Mouse (Mus musculus) C3H10T1/2 (cell line): Measurements from ENCODE around the gene Usp17ld. TPM values are rescaled to one million over a fixed set of nuclear protein-coding genes. Genes with fewer than 3 reads are reported as not detected.

ENCODE experiments used
- polyA plus RNA-seq, 2 experiments: library from polyadenylated mRNA; unstranded; fragments of >200 nt; fragmentation: generic; extraction: Trizol; gene quantifications; one replicate each; pipeline ENCODE4 v1.2.1; 2012; ENCODE audit warnings: missing spikeins in 2 of 2

Gene Usp17ld
- not detected for polyA plus RNA-seq

DNA sequence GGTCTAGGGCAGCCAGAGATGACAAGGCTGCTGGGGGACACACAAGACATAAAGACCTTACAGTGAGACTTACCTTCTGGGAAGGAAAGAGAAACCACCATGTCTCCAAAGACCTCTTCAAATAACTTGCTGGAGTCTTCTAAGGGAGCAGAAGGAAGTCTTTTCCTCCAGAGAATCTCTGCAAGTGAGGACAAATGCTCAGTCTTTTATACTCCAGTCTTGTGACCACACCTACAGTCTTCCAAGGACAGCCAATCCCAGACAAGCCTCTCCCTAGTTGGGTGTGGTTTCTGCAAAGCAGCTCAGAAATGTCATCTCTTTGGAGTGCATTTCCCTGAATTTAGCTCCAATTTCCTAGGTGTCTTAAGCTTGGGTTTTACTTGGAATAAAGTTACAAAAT is at the start of gene Usp17ld:
TSS of gene Usp17ld (minus strand) at position 101 of the 400 bp plus-strand sequence.

DNA sequence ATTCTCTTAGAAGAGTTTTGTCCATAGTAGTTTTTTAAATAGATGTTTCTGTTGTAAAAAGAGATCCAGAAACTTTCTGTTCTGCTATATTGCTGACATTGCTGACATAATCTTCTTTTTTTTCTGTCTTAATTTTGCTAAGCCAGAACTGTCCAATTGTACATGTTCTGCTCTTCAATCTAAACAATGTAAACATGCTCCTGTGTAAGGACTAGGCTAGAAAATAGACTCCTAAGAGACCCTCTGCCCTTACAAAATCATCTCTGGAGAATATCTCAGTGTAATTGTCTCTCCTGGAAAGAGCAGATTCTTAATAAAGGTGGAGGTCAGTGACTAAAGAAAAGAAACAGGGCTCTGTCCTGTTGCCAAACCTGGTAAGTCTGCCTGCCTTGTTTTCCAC is 35.6 kb downstream of the Usp17ld start, which contains the start of gene Olfr594:
TSS of gene Olfr594 (plus strand) at position 301 of the 400 bp plus-strand sequence.

DNA sequence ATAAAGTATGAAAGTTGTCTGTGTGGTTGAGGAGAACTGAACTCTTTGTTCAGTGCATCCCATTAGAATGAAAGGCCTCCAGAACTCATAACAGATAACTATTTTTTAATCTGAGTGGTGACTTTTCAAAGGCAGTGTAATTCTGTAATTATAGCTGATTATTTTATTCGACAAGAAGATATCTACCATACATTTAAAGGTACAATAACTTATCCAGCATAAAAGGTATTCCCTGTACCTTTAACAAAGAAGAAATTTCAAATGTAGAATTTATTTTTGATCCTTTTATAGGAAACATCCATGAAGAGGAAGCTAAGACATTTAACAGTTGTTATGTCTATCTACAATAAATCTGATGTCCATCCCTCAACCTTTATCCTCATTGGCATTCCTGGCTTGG is 40.7 kb downstream of the Usp17ld start, which contains the start of gene Olfr593:
TSS of gene Olfr593 (plus strand) at position 301 of the 400 bp plus-strand sequence.

Other genes starting within 250 kb of the Usp17ld start
- gene Olfr582, start 214.5 kb downstream of the Usp17ld start, polyA plus RNA-seq = not detected
- gene Olfr583, start 201.2 kb downstream of the Usp17ld start, polyA plus RNA-seq = not detected
- not detected for gene Olfr584, start 170.6 kb downstream of the Usp17ld start, polyA plus RNA-seq
- not detected for gene Olfr585, start 154.8 kb downstream of the Usp17ld start, polyA plus RNA-seq
- not detected for gene Olfr586, start 126.9 kb downstream of the Usp17ld start, polyA plus RNA-seq
- gene Olfr588-ps1, start 111.6 kb downstream of the Usp17ld start, polyA plus RNA-seq = not detected
- gene Olfr589, start 96.1 kb downstream of the Usp17ld start, polyA plus RNA-seq = not detected
- gene Olfr591, start 74.2 kb downstream of the Usp17ld start, polyA plus RNA-seq = not detected
- gene Olfr592, start 67.7 kb downstream of the Usp17ld start, polyA plus RNA-seq = not detected
- not detected for gene Olfr593, start 40.6 kb downstream of the Usp17ld start, polyA plus RNA-seq
- gene Olfr594, start 35.5 kb downstream of the Usp17ld start, polyA plus RNA-seq = not detected
- not detected for gene Olfr596, start 53.1 kb upstream of the Usp17ld start, polyA plus RNA-seq
- gene Olfr597, start 63.8 kb upstream of the Usp17ld start, polyA plus RNA-seq = not detected
- not detected for gene Olfr598, start 71.1 kb upstream of the Usp17ld start, polyA plus RNA-seq
- not detected for gene Olfr599, start 83.4 kb upstream of the Usp17ld start, polyA plus RNA-seq
- gene Olfr600, start 97.2 kb upstream of the Usp17ld start, polyA plus RNA-seq = not detected
- gene Olfr601, start 110.2 kb upstream of the Usp17ld start, polyA plus RNA-seq = not detected
- gene Olfr603, start 133.7 kb upstream of the Usp17ld start, polyA plus RNA-seq = not detected
- gene Usp17lc, start 162.6 kb upstream of the Usp17ld start, polyA plus RNA-seq = not detected
- gene Olfr605, start 192.9 kb upstream of the Usp17ld start, polyA plus RNA-seq = not detected
- not detected for gene Olfr606, start 196.5 kb upstream of the Usp17ld start, polyA plus RNA-seq
- gene Olfr607, start 211.6 kb upstream of the Usp17ld start, polyA plus RNA-seq = not detected
- not detected for gene Olfr608, start 217.4 kb upstream of the Usp17ld start, polyA plus RNA-seq
- not detected for gene Olfr609, start 245.6 kb upstream of the Usp17ld start, polyA plus RNA-seq